Mouse (Mus musculus) gastrocnemius, postnatal 36 days (tissue): ENCODE measurements around the gene Gm10198. TPM values are rescaled to one million over a fixed set of nuclear protein-coding genes. Genes with fewer than 3 reads are reported as not detected.

Source experiments
- DNase-seq, 2 experiments: peaks; one replicate each; pipeline ENCODE4 v3.0.0; 2022
- intact Hi-C: fragments of 180-260 bp; cut with DNase I; formaldehyde crosslinking; loops from one replicate; pipeline ENCODE4 v1.15.1; 2025
- total RNA-seq, 2 experiments: library from RNA; stranded (reverse); gene quantifications; 2 replicates each; pipeline ENCODE4 v1.2.3; 2021

Gm10198 gene
- total RNA-seq, 2 experiments from 2014 or later: not detected

GRCm38 (mm10) chr13:111640319-111640718, 47.7 kb downstream of the Gm10198 start:
- DNase-seq: no peak
- intact Hi-C loops: no loop called here

Other genes with a start within 250 kb of the Gm10198 start
- 10 to 100 TPM; 39.9 to 45.1 TPM for gene Gpbp1, start 102.7 kb upstream of the Gm10198 start, total RNA-seq
- not detected for gene Gm49496, start 42.8 kb upstream of the Gm10198 start, total RNA-seq
- 10 to 100 TPM in 1 of 2 experiments, 1 to 10 TPM in 1; 8.4 to 11.5 TPM for gene Mier3, start 88.2 kb downstream of the Gm10198 start, total RNA-seq
- 1 to 10 TPM; 7.9 to 8.2 TPM for gene Map3k1, start 216.2 kb downstream of the Gm10198 start, total RNA-seq